Comparison of ENCODE assay signal across 8 mouse cellular contexts in genomic region chr13:119754635-119755020, GRCm38 (mm10). TPM values are rescaled to one million over a fixed set of nuclear protein-coding genes. Genes with fewer than 3 reads are reported as not detected.
A peak's percentile ranks its signal among the peaks of the same experiment; 100 is the strongest.
DNase-seq lines count a peak whose midpoint lies in the region; ATAC-seq and TF ChIP-seq lines count a peak whose summit lies in the region.

No protein-coding gene starts in this region.

- H3K4me1 ChIP-seq in forebrain, embryonic 14.5 days (ENCODE audit: control insufficient read depth, insufficient read depth, low read length) = peaks cover 10% of the 10 kb centered on the region; the same call in 1 of the 2 replicates
- H3K4me1 ChIP-seq in liver, postnatal 0 days (ENCODE audit: insufficient read depth) = peaks cover 12% of the 10 kb centered on the region; the same call in 1 of the 2 replicates

- H3K9me3 ChIP-seq in forebrain, embryonic 14.5 days (replicated peaks; ENCODE audit: control insufficient read depth, low read length) = no peaks in the 10 kb centered on the region
- H3K9me3 ChIP-seq in liver, postnatal 0 days (ENCODE audit: low read length) = no peaks in the 10 kb centered on the region

- WGBS in forebrain, embryonic 14.5 days = 8% methylated on average over 3 of the region's 3 CpGs
- whole genome bisulfite sequencing in liver, postnatal 0 days (ENCODE audit: insufficient replicate concordance) = 31% methylated on average over 3 of the region's 3 CpGs

- H3K4me3 ChIP-seq in forebrain, embryonic 14.5 days (ENCODE audit: low read depth, low read length) = peak overlapping the region; percentile 54
- no peak overlapping the region for H3K4me3 ChIP-seq in liver, postnatal 0 days (ENCODE audit: low read depth, low read length)

- no peak for TF ChIP-seq EP300 in liver, postnatal 0 days (IDR thresholded peaks at IDR 0.05; ENCODE audit: low read depth)

- H3K9ac ChIP-seq in forebrain, embryonic 14.5 days (ENCODE audit: low read length) = peak overlapping the region; percentile 85
- no peak overlapping the region for H3K9ac ChIP-seq in liver, postnatal 0 days (replicated peaks)

- H3K36me3 ChIP-seq in forebrain, embryonic 14.5 days (ENCODE audit: control insufficient read depth, insufficient read depth, low read length) = 0 out of 2 replicates have a peak, but pooled peaks cover 2% of the 10 kb centered on the region
- H3K36me3 ChIP-seq in liver, postnatal 0 days (replicated peaks; ENCODE audit: insufficient read depth, low read length) = no peaks in the 10 kb centered on the region

- no peaks in the 10 kb centered on the region for H3K27me3 ChIP-seq in forebrain, embryonic 14.5 days (replicated peaks; ENCODE audit: control insufficient read depth, insufficient read depth, low read length)
- no peaks in the 10 kb centered on the region; the same call in 1 of the 2 replicates for H3K27me3 ChIP-seq in liver, postnatal 0 days (ENCODE audit: insufficient read depth, low read length)

- ATAC-seq in frontal cortex, adult (ENCODE audit: low TSS enrichment) = peak; percentile 8
- no peak for ATAC-seq in forebrain, embryonic 14.5 days
- no peak for ATAC-seq in liver, postnatal 0 days

- no peak for DNase-seq in frontal cortex, postnatal 14 days (ENCODE audit: low spot score in 2 of 2)
- DNase-seq in 3134 (ENCODE audit: extremely low read depth, insufficient read length, low spot score) = peak; percentile 44
- DNase-seq in forebrain, embryonic 14.5 days (ENCODE audit: low spot score) = no peak
- DNase-seq in liver, postnatal 0 days = no peak
- no peak for DNase-seq in ovary, postnatal 14 days (ENCODE audit: low spot score)
- no peak for DNase-seq in cerebellum, adult 18-20 months
- DNase-seq in cerebellum, postnatal 4 days (ENCODE audit: low spot score in 2 of 2) = no peak

- TF ChIP-seq CTCF in liver, postnatal 0 days (IDR thresholded peaks at IDR 0.05; ENCODE audit: low read depth) = no peak

- H3K4me2 ChIP-seq in forebrain, embryonic 14.5 days (ENCODE audit: low read length) = peak overlapping the region; percentile 95
- H3K4me2 ChIP-seq in liver, postnatal 0 days (ENCODE audit: low read depth, low read length) = peak overlapping the region; percentile 74

- peak overlapping the region; percentile 44; the same call in 1 of the 2 replicates for H3K27ac ChIP-seq in forebrain, embryonic 14.5 days (ENCODE audit: low read depth, low read length)
- no peak overlapping the region for H3K27ac ChIP-seq in liver, postnatal 0 days (ENCODE audit: low read depth)

RNA-seq across cellular contexts. Expression of gene Nim1k, which starts 1.1 kb away (rescaled TPM):
- polyA plus RNA-seq in forebrain, embryonic 14.5 days (2014; fragmentation: Nextera tagmentation; extraction: Ambion mirVana) = 6.8 and 7.2 TPM in 2 replicates
- 0.22 and 0.32 TPM in 2 replicates for polyA plus RNA-seq in liver, postnatal 0 days (2015; fragmentation: Nextera tagmentation; extraction: Ambion mirVana)

RNA-seq across cellular contexts. Expression of gene Zfp131, which starts 36.1 kb away (rescaled TPM):
- polyA plus RNA-seq in forebrain, embryonic 14.5 days (2014; fragmentation: Nextera tagmentation; extraction: Ambion mirVana) = 41.7 and 44.5 TPM in 2 replicates
- polyA plus RNA-seq in liver, postnatal 0 days (2015; fragmentation: Nextera tagmentation; extraction: Ambion mirVana) = 8.8 and 11.0 TPM in 2 replicates
